In genomic region chr11:99111155-99111554, GRCm38 (mm10) we compare ENCODE assay signal across 9 mouse cellular contexts. TPM values are rescaled to one million over a fixed set of nuclear protein-coding genes. Genes with fewer than 3 reads are reported as not detected.
A peak's percentile ranks its signal among the peaks of the same experiment; 100 is the strongest.
DNase-seq lines count a peak whose midpoint lies in the region; ATAC-seq lines count a peak whose summit lies in the region.
"Had no signal": no experiment of that assay in that cellular context is flagged by ENCODE, and none has a peak within 500 bp of the region (broad histone marks: within the 10 kb centered on the region; RNA-seq: fewer than 3 reads in every experiment).

No protein-coding gene starts in this region.

- WGBS in forebrain, embryonic 14.5 days, result 72% methylated on average over 11 of the region's 11 CpGs
- 70% methylated on average over 11 of the region's 11 CpGs for WGBS in forebrain, embryonic 15.5 days

- H3K27me3 ChIP-seq in forebrain, embryonic 14.5 days (replicated peaks; ENCODE audit: control insufficient read depth, insufficient read depth, low read length), result no peaks in the 10 kb centered on the region
- H3K27me3 ChIP-seq in forebrain, embryonic 15.5 days, result no peaks in the 10 kb centered on the region

- H3K9ac ChIP-seq in forebrain, embryonic 14.5 days (ENCODE audit: low read length), result no peak overlapping the region
- H3K9ac ChIP-seq in forebrain, embryonic 15.5 days (replicated peaks), result no peak overlapping the region

- H3K36me3 ChIP-seq in forebrain, embryonic 14.5 days (ENCODE audit: control insufficient read depth, insufficient read depth, low read length), result no peaks in the 10 kb centered on the region
- no peaks in the 10 kb centered on the region for H3K36me3 ChIP-seq in forebrain, embryonic 15.5 days

- H3K4me2 ChIP-seq in forebrain, embryonic 14.5 days (ENCODE audit: low read length), result no peak overlapping the region
- no peak overlapping the region for H3K4me2 ChIP-seq in forebrain, embryonic 15.5 days (replicated peaks)

- H3K4me1 ChIP-seq in forebrain, embryonic 14.5 days (ENCODE audit: control insufficient read depth, insufficient read depth, low read length), result no peaks in the 10 kb centered on the region
- peaks cover 4% of the 10 kb centered on the region; the same call in 1 of the 2 replicates for H3K4me1 ChIP-seq in forebrain, embryonic 15.5 days

- no peak overlapping the region for H3K27ac ChIP-seq in forebrain, embryonic 14.5 days (ENCODE audit: low read depth, low read length)
- H3K27ac ChIP-seq in forebrain, embryonic 15.5 days (replicated peaks), result no peak overlapping the region

- 0 out of 2 replicates have a peak, but pooled peaks have one; percentile 32 for ATAC-seq in forebrain, embryonic 14.5 days
- no peak for ATAC-seq in forebrain, embryonic 15.5 days (replicated peaks)
- peak; percentile 55 for ATAC-seq in activated CD4-positive, CD25-positive, alpha-beta regulatory T cell, adult 4 months

- peak; percentile 39 for DNase-seq in forebrain, embryonic 14.5 days (ENCODE audit: low spot score)
- peak; percentile 41 to 52 for DNase-seq in layer of hippocampus, postnatal 10 days (ENCODE audit: low spot score in 2 of 2)
- DNase-seq in right cerebral cortex, postnatal 14 days, result peak; percentile 76
- DNase-seq in testis, postnatal 10 days (ENCODE audit: low spot score), result no peak
- no peak for DNase-seq in adrenal gland, postnatal 10 days
- DNase-seq in adrenal gland, postnatal 4 days (ENCODE audit: low spot score in 2 of 2), result no peak

- no peaks in the 10 kb centered on the region for H3K9me3 ChIP-seq in forebrain, embryonic 14.5 days (replicated peaks; ENCODE audit: control insufficient read depth, low read length)
- no peaks in the 10 kb centered on the region for H3K9me3 ChIP-seq in forebrain, embryonic 15.5 days

- no peak overlapping the region for H3K4me3 ChIP-seq in forebrain, embryonic 14.5 days (ENCODE audit: low read depth, low read length)
- no peak overlapping the region for H3K4me3 ChIP-seq in forebrain, embryonic 15.5 days

RNA-seq across cellular contexts. Expression of gene Tns4, which starts 22.0 kb away (rescaled TPM):
- polyA plus RNA-seq in forebrain, embryonic 14.5 days (2014; fragmentation: Nextera tagmentation; extraction: Ambion mirVana), result 0.08 TPM in 1 of 2 replicates, not detected in the other
- polyA plus RNA-seq in forebrain, embryonic 15.5 days (2015; fragmentation: Nextera tagmentation; extraction: Ambion mirVana), result 0.09 TPM in 1 of 2 replicates, not detected in the other
- polyA plus RNA-seq in activated CD4-positive, CD25-positive, alpha-beta regulatory T cell, adult 4 months (2017; shearing (Covaris generic)), result not detected
- under 1 TPM; 0.09 to 0.11 TPM for total RNA-seq in layer of hippocampus, postnatal 10 days (2021)
- total RNA-seq in adrenal gland, postnatal 10 days (2021), result under 1 TPM; 0.12 to 0.51 TPM
- total RNA-seq in adrenal gland, postnatal 4 days (2021), result under 1 TPM; 0.31 to 0.51 TPM

RNA-seq across cellular contexts. Expression of gene Ccr7, which starts 43.7 kb away (rescaled TPM):
- not detected in 2 replicates for polyA plus RNA-seq in forebrain, embryonic 14.5 days (2014; fragmentation: Nextera tagmentation; extraction: Ambion mirVana)
- not detected in 2 replicates for polyA plus RNA-seq in forebrain, embryonic 15.5 days (2015; fragmentation: Nextera tagmentation; extraction: Ambion mirVana)
- 100 to 1,000 TPM; 243 to 261 TPM for polyA plus RNA-seq in activated CD4-positive, CD25-positive, alpha-beta regulatory T cell, adult 4 months (2017; shearing (Covaris generic))
- total RNA-seq in layer of hippocampus, postnatal 10 days (2021), result not detected
- total RNA-seq in adrenal gland, postnatal 10 days (2021), result 1 to 10 TPM; 3.6 to 3.7 TPM
- total RNA-seq in adrenal gland, postnatal 4 days (2021), result under 1 TPM; 0.34 to 0.51 TPM
- total RNA-seq: common myeloid progenitor, adult 5-6 weeks had no signal

Comparison
In these comparisons a context has a peak if more than half of its experiments do, and no peak if none do; other contexts are left out.
1. DNase-seq: peak in forebrain, embryonic 14.5 days (single experiment), layer of hippocampus, postnatal 10 days (2 of 2) and right cerebral cortex, postnatal 14 days (single experiment); none in testis, postnatal 10 days (single experiment), adrenal gland, postnatal 10 days (single experiment) and adrenal gland, postnatal 4 days (0 of 2).